Mouse (Mus musculus): Measurements from ENCODE around the gene Map3k6.

DNA sequence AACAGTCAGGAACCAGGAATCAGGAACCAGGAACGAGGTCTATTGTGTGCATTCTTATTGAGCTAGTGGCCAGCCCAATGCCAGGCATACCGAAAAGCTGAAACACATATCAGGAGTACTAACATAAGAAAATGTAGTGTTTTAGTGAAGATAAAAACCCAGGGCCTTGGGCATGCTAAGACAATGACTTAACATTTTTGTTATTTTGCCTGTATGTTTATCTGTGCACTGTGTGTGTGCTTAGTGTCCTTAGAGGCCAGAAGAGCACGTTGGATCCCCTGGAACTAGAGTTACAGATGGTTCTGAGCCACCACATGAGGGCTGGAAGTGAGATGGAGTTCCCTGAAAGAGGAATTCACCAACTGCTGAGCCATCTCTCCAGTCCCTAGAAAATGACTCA is 44.7 kb downstream of the Map3k6 start:
- no peak for TF ChIP-seq POLR2A (IDR thresholded peaks at IDR 0.05; ENCODE audit: low read depth, low read length)
- no peak for TF ChIP-seq CTCF (IDR thresholded peaks at IDR 0.05; ENCODE audit: borderline replicate concordance, insufficient read depth, low read length)
